Mouse (Mus musculus) Patski (cell line): ENCODE results near the gene Gm21776. TPM values are rescaled to one million over a fixed set of nuclear protein-coding genes. Genes with fewer than 3 reads are reported as not detected.
"Not testable (repeated sequence)": the region's sequence is repeated elsewhere in the genome, so short reads cannot be mapped to it uniquely, and the experiment has no call there.

Source experiments
- ATAC-seq: fragments of 100-300 bp; one replicate; pipeline ENCODE4 v1.8.0; 2021
- CTCF ChIA-PET: fragments of 350-600 bp; sonication (Branson Sonifier 250); formaldehyde crosslinking; loops from one replicate; lab custom pipeline; 2022; ENCODE audit warnings: inconsistent platforms; lab: Charles Lee
- POLR2A ChIA-PET: fragments of 350-600 bp; sonication (Branson Sonifier 250); formaldehyde crosslinking; loops from one replicate; lab custom pipeline; 2022; ENCODE audit warnings: antibody characterized with exemption, inconsistent platforms; lab: Charles Lee
- DNase-seq: peaks from one replicate; pipeline ENCODE4 v3.0.0-alpha.2; 2011; ENCODE audit warnings: low read depth, low spot score
- H3K27me3 ChIP-seq: fragments of 371-371 bp; one replicate; pipeline ENCODE4 v1.5.1; 2021
- in situ Hi-C: fragments of 300-500 bp; cut with MboI; formaldehyde crosslinking; loops from 3 replicates; pipeline ENCODE4 v1.11.1; 2018; ENCODE audit warnings: low pct_unique_long_range_greater_than_20kb, mixed read lengths
- polyA plus RNA-seq: library from polyadenylated mRNA; unstranded; gene quantifications from one replicate; pipeline ENCODE4 v1.2.3, GENCODE M21; 2021

Gene Gm21776
- polyA plus RNA-seq, result not detected

- in situ Hi-C loops, POLR2A ChIA-PET, ATAC-seq, CTCF ChIA-PET, H3K27me3 ChIP-seq, DNase-seq: not testable (repeated sequence)
Observed at GRCm38 (mm10) chrY:76378362-76378761, at the start of gene Gm21776. Gene Gm21776, plus strand, starts transcription at chrY:76378662.
